Mouse (Mus musculus) granulocyte monocyte progenitor cell, adult 5-6 weeks (primary cell): ENCODE data around the gene Adad1. TPM values are rescaled to one million over a fixed set of nuclear protein-coding genes. Genes with fewer than 3 reads are reported as not detected.

Experiments used
- ATAC-seq: replicated peaks from 2 replicates; pipeline ENCODE4 v1.8.0; 2016; ENCODE audit warnings: mild to moderate bottlenecking, moderate TSS enrichment, inconsistent platforms; ENCODE audit not compliant: poor library complexity, severe bottlenecking
- total RNA-seq, 2 experiments: library from RNA; stranded (forward) in 1 of 2; stranded (reverse) in 1 of 2; fragments of 200-712, 200-1000 nt in 1 of 2; fragments of >200 nt in 1 of 2; fragmentation: Nextera tagmentation in 1 of 2; gene quantifications; 2 replicates each; pipeline ENCODE4 v1.2.3; 2014 to 2017

Adad1 gene
- total RNA-seq (2014; fragmentation: Nextera tagmentation) = not detected in 2 replicates
- not detected in 2 replicates for total RNA-seq (2017)

DNA sequence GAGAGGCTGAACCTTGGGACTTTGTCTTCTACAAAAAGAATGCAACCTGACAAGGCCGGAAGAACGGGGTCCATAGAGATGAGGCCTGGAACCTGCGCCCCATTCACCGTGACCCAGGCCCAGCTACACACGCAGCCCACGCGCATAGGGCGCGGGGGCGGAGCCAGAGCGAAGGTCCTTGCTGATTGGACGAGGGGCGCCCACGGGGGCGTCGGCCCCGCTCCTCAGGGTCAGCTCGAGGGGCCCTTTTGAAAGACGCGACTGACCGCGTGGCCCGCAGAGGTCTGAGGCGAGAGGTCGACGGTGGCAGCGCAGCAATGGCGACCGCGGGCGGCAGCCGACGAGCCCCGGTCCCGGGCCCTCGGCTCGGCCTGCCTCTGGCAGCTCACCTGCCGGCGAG, at the start of gene Adad1:
TSS of gene Adad1 (plus strand) at position 122 of the 400 bp plus-strand sequence.
- ATAC-seq = no peak

DNA sequence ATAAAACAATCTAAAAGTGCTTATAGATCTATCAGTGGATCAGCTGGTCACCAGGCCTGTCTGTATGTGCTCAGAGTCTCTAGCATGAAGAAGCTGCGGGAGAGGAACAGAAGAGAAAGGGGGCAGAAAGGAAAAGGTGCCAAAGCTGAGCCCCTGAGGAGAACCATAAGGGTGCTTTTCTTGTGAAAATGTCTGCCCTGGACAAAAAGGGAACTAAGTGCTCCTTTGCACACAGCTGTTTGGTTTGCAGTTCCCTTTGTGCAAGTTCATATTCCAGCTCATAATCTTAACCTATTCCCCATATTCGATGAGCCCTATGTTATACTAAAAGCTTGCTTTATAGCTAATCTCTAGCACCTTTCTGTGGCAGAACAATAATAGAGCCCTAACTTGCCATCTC, 25.3 kb upstream of the Adad1 start:
- peak; percentile 84 for ATAC-seq

DNA sequence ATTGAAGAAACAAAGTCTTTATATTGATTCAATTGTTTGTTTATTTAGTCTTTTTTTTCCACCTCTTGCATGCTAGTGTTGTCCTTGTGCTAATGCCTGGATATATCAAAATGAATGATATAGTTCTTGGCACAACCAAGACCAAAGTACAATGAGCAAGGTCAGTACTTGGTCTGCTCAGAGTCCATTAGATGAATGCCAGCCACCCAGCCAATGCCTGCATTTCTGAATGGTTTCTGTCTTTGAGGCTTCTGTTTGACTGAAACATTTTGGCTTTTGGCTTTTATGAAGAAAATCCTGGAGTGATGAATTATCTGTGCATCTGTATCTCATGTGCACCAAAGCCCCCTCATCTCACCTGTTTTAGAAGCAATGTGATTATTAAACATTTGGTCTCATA, 23.5 kb upstream of the Adad1 start:
- no peak for ATAC-seq

- no peak for ATAC-seq
Measured at GRCm38 (mm10) chr3:37051491-37051890, 11.8 kb upstream of the Adad1 start.

DNA sequence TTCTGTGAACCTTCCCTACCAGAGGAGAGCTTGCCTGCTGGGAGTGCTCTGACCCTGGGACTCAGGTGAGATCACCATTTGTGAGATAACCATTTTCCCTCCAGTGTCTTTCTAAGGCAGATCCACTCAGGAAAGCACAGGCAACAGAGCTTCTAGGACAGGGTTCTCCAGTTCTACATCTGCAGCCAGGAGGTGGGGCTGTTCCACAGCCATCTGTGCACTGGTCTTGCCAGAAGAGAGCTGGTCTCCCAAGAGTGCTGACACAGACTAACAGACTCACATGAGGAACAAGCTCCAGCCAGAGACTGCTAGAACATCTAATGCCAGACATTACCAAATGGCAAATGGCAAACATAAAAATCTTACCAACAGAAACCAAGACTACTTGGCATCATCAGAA, 9.9 kb downstream of the Adad1 start:
- ATAC-seq = no peak

DNA sequence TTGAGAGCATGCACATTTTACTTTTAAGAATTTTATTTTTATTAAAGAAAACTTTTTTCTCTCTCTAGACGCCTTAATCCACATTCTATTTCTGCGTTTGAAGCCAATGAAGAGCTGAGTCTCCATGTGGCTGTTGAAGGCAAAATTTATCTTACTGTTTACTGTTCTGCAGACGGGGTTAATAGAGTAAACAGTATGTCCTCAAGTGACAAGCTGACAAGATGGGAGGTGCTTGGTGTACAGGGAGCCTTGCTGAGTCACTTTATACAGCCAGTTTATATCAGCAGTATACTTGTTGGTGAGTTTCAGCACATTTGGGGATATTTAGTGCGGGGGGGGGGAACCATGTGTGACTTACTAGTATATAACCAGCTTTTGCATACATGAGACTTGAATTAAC, 21.5 kb downstream of the Adad1 start:
- no peak for ATAC-seq

- ATAC-seq = no peak
Measured at GRCm38 (mm10) chr3:37090721-37091120, 27.4 kb downstream of the Adad1 start.

DNA sequence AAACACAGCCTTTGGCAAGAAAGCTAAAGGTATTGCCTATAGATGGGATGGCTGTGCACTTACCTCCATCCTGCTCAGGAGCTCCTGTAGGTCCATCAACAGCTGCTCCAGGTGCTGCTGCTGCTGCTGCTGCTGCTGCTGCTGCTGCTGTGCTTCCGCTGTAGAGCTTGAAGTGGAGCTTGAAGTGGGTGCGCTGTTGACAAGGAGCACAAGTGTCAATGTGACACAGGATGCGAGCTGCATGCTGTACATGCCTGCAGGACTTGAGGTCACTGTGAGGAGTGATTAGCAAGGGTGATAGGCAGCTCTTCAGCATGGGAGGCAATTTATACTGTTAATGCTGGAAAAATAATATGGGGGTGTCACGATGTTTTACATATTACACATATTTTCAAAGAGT, 62.3 kb downstream of the Adad1 start, which contains the start of gene Il2:
TSS of gene Il2 (minus strand) at position 305 of the 400 bp plus-strand sequence.
- ATAC-seq = no peak

DNA sequence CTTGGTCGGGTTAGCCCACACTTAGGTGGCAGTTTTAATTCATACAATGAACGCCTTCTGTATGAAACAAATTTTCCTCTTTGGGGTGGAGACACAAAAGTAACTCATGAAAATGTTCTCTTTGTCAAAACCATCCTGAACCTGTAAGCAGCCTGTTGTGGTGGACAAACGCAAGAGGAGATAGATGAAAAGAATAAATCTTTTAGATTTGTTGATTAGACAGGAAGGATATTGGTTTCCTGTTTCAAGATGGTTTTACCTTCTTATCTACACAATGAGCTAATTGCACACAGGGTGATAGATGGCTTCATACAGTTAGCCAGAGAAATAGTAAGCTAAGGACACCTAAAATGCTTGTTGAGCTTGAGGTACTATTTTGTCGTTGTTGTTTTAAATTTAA, 62.8 kb downstream of the Adad1 start:
- no peak for ATAC-seq

GRCm38 (mm10) chr3:37128269-37128668, 64.9 kb downstream of the Adad1 start:
- peak; percentile 98 for ATAC-seq

DNA sequence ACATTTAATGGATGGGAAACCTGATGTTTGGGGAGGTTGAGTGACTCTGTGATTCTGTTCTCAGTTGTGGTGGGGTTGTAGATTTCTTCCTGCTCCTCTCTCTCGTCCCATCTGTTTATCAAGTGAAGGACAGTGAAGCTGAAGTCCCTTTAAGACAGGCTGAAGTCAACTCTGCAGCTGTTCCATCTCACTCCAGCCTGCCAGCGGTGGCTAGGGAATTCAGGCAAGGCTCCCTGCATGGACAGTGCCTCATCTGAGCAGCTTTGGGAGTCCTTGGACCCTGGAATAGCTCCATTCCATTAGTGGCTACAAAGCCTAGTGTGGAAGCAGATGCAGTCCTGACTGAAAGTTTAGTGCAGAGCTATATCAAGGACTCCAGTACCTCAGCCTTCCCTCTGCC, 65.7 kb downstream of the Adad1 start:
- no peak for ATAC-seq

- ATAC-seq = no peak
Measured at GRCm38 (mm10) chr3:37137231-37137630, 73.9 kb downstream of the Adad1 start.

DNA sequence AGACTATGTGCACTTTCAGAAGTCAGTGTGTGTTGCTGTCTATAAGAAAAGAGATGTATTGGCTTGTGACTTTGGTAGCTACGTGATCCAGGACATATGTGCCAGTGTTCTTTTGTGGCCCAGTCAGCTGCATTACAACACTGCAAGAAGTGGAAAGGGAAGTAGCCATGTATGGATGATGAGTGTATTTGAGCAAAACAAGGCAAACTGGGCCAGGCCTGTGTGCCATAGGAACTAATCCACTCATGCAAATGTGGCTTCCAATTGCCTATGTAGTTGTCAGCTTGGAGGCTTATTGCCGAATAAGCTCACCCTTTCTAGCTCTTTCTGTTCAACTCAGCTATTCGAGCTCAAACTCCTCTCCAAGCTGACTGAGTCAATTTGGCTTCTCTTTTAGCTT, 75.9 kb downstream of the Adad1 start:
- ATAC-seq = peak; percentile 75

GRCm38 (mm10) chr3:37140168-37140906, 77.0 kb downstream of the Adad1 start:
- peak; percentile 74 for ATAC-seq

- ATAC-seq = peak; percentile 80
Measured at GRCm38 (mm10) chr3:37141827-37142226, 78.5 kb downstream of the Adad1 start.

DNA sequence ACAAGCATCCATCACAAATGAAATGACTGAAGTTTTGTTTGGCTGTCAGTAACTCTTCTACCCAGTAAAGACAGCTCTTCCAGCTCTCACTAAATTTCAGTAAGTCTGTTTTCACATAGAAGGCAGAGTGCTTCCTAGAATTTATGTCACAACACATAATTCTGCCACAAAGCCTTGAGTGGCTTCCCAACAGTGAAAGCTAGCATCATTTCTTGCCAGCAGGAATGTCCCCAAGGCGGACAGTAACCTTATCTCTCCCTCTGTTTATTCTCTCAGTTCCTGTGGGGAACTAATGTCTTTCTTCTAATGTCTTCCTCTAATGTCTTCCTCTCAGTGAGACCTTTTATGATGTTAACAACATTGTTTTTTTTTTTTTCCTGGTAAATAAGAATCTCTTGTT, 81.7 kb downstream of the Adad1 start:
- ATAC-seq = no peak

DNA sequence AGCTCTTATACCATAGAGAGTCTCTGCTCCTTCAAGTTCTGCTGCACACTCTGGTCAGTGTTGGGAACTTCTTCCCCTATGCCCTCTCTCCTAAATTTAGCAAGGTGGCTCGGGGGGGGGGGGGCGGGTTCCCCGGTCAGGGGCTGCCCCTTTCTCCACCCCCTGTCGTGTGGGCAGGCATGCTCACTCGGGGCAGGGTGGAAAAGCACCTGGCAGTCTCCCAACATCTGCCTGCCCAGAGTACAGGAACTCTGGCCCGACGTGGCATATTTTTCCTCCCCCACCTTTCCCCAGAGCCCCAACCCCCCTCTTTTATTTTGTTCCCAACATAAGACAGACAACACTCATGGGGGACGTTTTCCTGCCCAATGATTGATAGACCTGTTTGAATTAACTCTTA, 83.1 kb downstream of the Adad1 start:
- no peak for ATAC-seq

DNA sequence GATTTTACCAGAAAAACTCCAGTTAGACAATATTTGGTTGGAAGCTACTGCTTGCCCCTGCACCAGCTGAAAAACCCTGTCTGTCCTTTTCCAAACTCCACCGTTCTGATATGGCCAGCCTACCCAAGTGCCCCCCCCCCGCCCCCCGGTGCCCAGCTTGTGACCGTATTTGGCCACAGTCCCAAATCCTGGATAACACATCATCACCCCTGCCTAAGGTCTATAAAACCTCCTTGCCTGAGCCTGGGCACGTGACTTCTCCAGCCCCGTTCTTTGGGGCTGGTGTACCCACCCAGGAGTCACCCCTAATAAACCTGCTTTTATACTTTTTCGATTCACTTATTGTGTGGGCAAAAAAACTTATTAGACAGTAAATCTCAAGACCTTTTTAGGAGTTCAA, 83.5 kb downstream of the Adad1 start:
- ATAC-seq = no peak

- no peak for ATAC-seq
Measured at GRCm38 (mm10) chr3:37152274-37152673, 88.9 kb downstream of the Adad1 start.

GRCm38 (mm10) chr3:37153004-37153403, 89.7 kb downstream of the Adad1 start:
- ATAC-seq = peak; percentile 95

DNA sequence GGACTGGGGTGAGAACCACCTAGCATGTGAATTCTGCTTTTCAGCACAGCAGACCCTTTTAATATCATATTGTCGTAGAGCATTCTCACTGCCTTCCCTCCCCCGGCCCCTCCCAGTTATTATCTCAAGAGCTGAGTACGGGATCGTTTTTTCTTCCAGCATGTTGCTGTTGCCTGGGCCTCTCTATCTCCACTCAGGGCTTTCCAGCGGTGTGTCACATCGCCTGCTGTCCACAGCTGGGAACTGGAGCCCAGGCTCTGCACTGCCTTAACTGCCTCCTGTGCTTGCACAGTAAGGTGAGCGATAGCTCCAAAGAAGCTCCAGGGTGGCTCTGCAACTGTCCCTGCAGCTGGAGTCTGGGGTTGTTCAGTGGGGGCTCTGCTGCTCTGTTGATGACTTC, 91.1 kb downstream of the Adad1 start:
- ATAC-seq = no peak

DNA sequence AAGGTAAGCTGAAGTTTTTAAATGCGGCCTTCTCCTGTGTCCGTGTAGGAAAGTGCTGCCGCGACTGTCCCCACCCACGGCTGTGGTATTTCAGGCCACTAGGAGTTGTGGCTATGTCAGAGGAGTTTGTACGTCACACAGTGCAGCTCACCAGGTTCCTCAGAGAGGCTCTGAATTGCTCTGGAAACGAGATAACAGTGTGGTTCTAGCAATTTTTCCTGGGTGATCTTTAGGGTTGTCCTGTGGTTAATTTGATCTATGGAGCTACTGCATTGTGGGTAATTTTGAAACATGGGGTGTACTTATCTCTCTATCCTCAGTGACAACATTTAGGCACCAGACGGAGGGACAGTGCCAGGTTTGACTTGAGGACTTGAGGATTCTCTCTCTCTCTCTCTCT, 93.8 kb downstream of the Adad1 start:
- peak; percentile 16 for ATAC-seq
